Mouse (Mus musculus) CH12.LX (cell line): ENCODE results near the gene Babam2.

Experiments
- CHD2 ChIP-seq: IDR thresholded peaks from 2 replicates; pipeline ENCODE4 v1.6.1; 2011; ENCODE audit warnings: low read length, improper control_type of control experiment
- CTCF ChIP-seq, 2 experiments: IDR thresholded peaks in 1 of 2; conservative IDR thresholded peaks in 1 of 2; 2 replicates each; pipeline ENCODE4 v1.5.1; 2011 to 2012; ENCODE audit warnings: low read depth in 2 of 2, low read length in 2 of 2, improper control_type of control experiment in 1 of 2, inconsistent platforms in 1 of 2, mild to moderate bottlenecking in 1 of 2, moderate library complexity in 1 of 2
- EP300 ChIP-seq: IDR thresholded peaks from 2 replicates; pipeline ENCODE4 v1.6.1; 2011; ENCODE audit warnings: low read length, improper control_type of control experiment
- IRF4 ChIP-seq: IDR thresholded peaks from 2 replicates; pipeline ENCODE4 v1.6.1; 2014; ENCODE audit warnings: low read depth, mild to moderate bottlenecking, inconsistent platforms, low read length, improper control_type of control experiment
- MYC ChIP-seq: IDR thresholded peaks from 2 replicates; pipeline ENCODE4 v1.6.1; 2011; ENCODE audit warnings: low read depth, mild to moderate bottlenecking, improper control_type of control experiment, low read length
- NELFE ChIP-seq: IDR thresholded peaks from 2 replicates; pipeline ENCODE4 v1.6.1; 2011; ENCODE audit warnings: low read depth, low read length, improper control_type of control experiment
- POLR2A ChIP-seq: IDR thresholded peaks from 2 replicates; pipeline ENCODE4 v1.6.1; 2011; ENCODE audit warnings: low read depth, mild to moderate bottlenecking, improper control_type of control experiment, low read length
- POLR2AphosphoS2 ChIP-seq: IDR thresholded peaks from 2 replicates; pipeline ENCODE4 v1.6.1; 2011; ENCODE audit warnings: low read depth, low read length, improper control_type of control experiment

DNA sequence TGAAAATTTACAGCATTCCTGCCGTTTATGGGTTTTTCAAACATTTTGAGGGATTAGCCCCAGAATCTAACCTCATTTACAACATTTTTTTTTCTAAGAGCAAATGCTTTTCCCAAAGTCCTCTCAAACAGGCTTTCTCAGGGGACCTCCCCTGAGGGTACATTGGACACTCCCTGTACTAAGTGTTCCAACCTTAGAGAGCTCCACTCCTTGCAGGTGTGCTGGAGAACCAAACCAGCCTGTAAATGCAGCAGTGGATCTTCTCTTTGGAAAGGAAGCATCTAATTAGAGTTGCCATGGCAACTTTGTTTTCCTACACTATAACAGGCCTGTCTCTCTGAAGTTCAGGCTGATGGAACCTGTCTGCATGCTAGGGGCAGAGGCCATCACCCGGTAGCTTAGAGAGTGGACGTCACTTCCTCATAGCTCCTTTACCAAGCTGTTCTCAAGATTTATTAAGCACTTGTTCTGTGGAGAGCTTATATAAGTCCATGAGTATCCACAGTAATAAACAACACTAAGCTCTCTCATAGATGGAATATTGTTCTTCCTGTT, 277.2 kb downstream of the Babam2 start:
- TF ChIP-seq CHD2: no peak
- no peak for TF ChIP-seq POLR2A
- TF ChIP-seq MYC: no peak
- TF ChIP-seq IRF4: no peak
- no peak for TF ChIP-seq CTCF (conservative IDR thresholded peaks at IDR 0.05 in 1 of 2, IDR thresholded peaks at IDR 0.05 in 1 of 2; ENCODE audit: low read depth in 2 of 2, low read length in 2 of 2)
- TF ChIP-seq POLR2AphosphoS2: no peak
- TF ChIP-seq NELFE: no peak
- no peak for TF ChIP-seq EP300
